Mouse (Mus musculus) embryonic fibroblast, embryonic 13.5 days (primary cell): ENCODE measurements at regions not wholly inside any gene's neighbourhood (a gene's known extent, or its start where the extent isn't known, plus 50 kb on each side); places are given as distances from the start of the nearest gene placed in this dataset.

ENCODE experiments used
- CTCF ChIP-seq: IDR thresholded peaks from 2 replicates; pipeline ENCODE4 v1.5.1; 2011; ENCODE audit warnings: mild to moderate bottlenecking, control low read depth, low read length, moderate library complexity, borderline replicate concordance; ENCODE audit not compliant: insufficient read depth
- POLR2A ChIP-seq: IDR thresholded peaks from 2 replicates; pipeline ENCODE4 v1.6.1; 2011; ENCODE audit warnings: low read depth, mild to moderate bottlenecking, control low read depth, low read length, moderate library complexity

GRCm38 (mm10) chr11:71517377-71517776 is 232.3 kb upstream of the Wscd1 start:
- TF ChIP-seq CTCF (no peak), POLR2A (no peak)
